Mouse (Mus musculus): ENCODE measurements around the gene Pih1d2. TPM values are rescaled to one million over a fixed set of nuclear protein-coding genes. Genes with fewer than 3 reads are reported as not detected.

Gene Pih1d2
- polyA plus RNA-seq (2017; shearing (Covaris generic)) = not detected

DNA sequence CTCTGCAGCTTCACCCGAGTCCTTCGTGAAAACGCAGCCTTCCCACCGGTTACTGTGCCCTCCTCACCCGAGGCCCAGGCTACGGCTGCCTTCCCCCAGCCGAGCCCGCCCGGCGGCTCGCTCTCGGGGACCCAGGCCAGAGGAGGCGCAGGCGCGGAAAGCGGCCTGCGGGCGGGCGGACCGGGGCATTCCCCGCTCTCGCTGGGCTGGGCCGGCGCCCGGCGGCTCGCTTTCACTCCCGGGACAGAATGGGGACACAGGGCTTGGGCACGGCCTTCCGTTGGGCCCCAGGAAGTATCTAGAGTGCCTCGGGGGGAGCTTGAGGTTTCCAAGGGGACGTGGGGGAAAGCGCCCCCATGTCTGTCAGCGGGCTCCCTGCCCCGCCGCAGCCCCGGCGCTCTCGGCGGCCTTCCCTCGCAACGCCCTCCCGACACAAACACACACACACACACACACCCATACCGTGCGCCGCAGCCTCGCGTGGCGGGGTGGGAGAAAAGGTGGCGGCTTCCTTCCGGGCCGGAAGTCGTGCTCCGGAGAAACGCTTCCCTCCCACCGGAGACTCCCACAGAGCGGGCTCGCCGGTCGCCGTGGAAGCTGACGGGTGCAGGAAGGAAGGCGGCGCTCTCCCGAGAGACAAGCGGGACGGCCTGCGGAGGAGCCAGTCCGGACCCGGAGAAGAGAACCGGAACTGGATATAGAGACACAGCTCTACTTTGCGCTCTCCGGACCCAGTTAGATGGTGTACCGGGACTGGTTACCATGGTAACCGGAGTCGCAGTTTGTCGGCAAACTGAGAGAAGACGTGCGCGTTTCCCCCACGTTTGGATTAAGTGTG is at the start of gene Pih1d2, which contains the start of gene Nkapd1:
Gene Pih1d2, plus strand, starts transcription at position 556 of the 838 bp plus-strand sequence.
Gene Nkapd1, minus strand, starts transcription at position 699 of the 838 bp plus-strand sequence.

DNA sequence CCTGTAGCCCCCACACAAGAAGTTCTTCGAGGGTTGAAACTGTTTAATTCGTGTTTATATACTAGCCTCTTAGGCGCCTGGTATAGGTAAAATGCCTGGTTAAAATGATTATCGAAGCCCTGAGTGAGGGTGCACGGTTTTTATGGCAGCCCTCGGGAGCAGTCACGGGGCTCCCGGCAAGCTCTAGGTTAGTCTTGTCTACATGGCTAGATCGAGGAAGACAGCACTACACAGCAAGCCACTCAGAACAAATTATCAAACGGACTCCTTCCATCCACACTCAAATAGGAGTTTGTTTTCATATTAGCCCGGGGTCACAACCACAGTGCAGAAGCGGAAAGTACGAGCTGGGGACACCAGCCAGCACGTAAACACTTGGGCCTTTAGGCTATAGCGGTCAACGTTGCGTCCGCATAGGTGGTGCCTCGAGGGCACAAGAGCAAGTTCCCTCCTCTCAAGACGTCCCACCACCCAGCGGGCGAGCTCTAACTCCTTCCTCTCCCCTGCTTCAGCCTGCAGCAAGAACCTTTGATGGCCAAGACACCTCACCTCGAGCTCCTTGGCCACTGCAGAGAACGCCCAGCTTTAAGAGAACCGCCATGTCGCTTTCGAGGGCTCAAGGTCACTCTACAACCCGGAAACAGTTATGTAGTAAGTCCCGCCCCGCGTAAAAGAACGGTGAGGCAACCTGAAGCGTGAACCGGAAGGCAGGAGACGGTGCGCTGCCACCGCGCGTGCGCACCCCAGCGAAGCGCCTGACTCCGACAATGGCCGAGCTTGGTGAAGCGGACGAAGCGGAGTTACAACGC is 13.7 kb upstream of the Pih1d2 start, which contains the start of the genes Sdhd and Timm8b:
Gene Sdhd, minus strand, starts transcription at position 624 of the 809 bp plus-strand sequence.
Gene Timm8b, plus strand, starts transcription at position 722 of the 809 bp plus-strand sequence.

DNA sequence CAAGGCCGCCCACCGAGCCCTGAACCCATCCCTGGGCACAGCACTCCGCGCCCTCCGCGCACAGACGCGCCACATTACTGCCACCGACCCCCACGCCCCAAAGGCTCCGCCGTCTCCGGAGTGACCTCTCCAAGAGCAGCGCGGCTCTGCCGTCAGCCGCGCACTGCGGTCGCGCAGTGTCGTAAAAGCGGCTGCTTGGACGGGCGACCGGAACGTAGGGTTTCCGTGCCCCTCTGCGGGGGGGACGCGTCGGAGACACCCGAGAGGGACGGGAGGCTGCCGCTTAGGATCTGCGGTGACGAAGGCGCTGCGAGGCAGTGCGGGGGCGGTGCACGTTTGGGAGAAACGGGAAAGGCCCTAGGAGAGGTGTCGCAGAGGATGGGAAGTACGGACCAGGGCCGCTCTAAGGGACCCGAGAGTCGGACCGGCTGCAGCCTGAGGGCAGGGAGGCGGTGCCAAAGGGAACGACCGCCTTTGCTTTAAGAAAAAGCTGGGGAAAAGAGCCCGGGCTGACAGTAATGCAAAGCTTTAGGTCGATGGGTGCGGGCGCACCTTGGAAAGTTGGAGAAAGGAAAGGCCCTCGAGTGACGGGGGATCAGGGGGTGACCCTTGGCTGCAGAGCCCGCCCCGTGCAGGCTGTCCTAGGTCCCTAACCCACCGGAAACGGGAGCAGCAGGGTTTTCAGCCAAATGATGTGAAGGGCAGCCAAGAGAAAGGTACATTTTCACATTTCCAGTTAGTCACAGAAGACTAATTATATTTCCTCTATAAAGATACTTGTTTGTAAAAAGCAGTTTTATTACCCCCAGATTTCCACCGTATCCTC is 42.5 kb downstream of the Pih1d2 start, which contains the start of gene Dlat:
Gene Dlat, minus strand, starts transcription at position 389 of the 826 bp plus-strand sequence.

Other genes starting within 250 kb of the Pih1d2 start
- 0.17 TPM for gene Plet1, start 122.8 kb upstream of the Pih1d2 start, polyA plus RNA-seq (2017; shearing (Covaris generic))
- gene Pts, start 88.6 kb upstream of the Pih1d2 start, polyA plus RNA-seq (2017; shearing (Covaris generic)) = 135 TPM
- 3.1 TPM for gene Il18, start 62.5 kb upstream of the Pih1d2 start, polyA plus RNA-seq (2017; shearing (Covaris generic))
- 0.68 TPM for gene Bco2, start 62.1 kb upstream of the Pih1d2 start, polyA plus RNA-seq (2017; shearing (Covaris generic))
- 0.18 TPM for gene Tex12, start 56.0 kb upstream of the Pih1d2 start, polyA plus RNA-seq (2017; shearing (Covaris generic))
- gene Sdhd, start 13.5 kb upstream of the Pih1d2 start, polyA plus RNA-seq (2017; shearing (Covaris generic)) = 161 TPM
- gene Timm8b, start 13.4 kb upstream of the Pih1d2 start, polyA plus RNA-seq (2017; shearing (Covaris generic)) = 99.1 TPM
- gene Nkapd1, start 143 bp downstream of the Pih1d2 start, polyA plus RNA-seq (2017; shearing (Covaris generic)) = 24.1 TPM
- 44.4 TPM for gene Dlat, start 42.5 kb downstream of the Pih1d2 start, polyA plus RNA-seq (2017; shearing (Covaris generic))
- gene Dixdc1, start 122.2 kb downstream of the Pih1d2 start, polyA plus RNA-seq (2017; shearing (Covaris generic)) = 0.26 TPM
- not detected for gene 2310030G06Rik, start 129.2 kb downstream of the Pih1d2 start, polyA plus RNA-seq (2017; shearing (Covaris generic))
- not detected for gene Cryab, start 134.0 kb downstream of the Pih1d2 start, polyA plus RNA-seq (2017; shearing (Covaris generic))
- gene Hspb2, start 135.0 kb downstream of the Pih1d2 start, polyA plus RNA-seq (2017; shearing (Covaris generic)) = not detected
- gene Fdxacb1, start 150.9 kb downstream of the Pih1d2 start, polyA plus RNA-seq (2017; shearing (Covaris generic)) = 7.4 TPM
- 25.6 TPM for gene Alg9, start 157.7 kb downstream of the Pih1d2 start, polyA plus RNA-seq (2017; shearing (Covaris generic))
- 16.7 TPM for gene 1110032A03Rik, start 158.2 kb downstream of the Pih1d2 start, polyA plus RNA-seq (2017; shearing (Covaris generic))
- 79.0 TPM for gene Ppp2r1b, start 228.0 kb downstream of the Pih1d2 start, polyA plus RNA-seq (2017; shearing (Covaris generic))

All from CD4-positive, CD25-positive, alpha-beta regulatory T cell (primary cell).